Mouse (Mus musculus): Measurements from ENCODE around the gene Olfr323. TPM values are rescaled to one million over a fixed set of nuclear protein-coding genes. Genes with fewer than 3 reads are reported as not detected.

The Olfr323 gene
- polyA plus RNA-seq, 1 experiment from 2014 or later: not detected

DNA sequence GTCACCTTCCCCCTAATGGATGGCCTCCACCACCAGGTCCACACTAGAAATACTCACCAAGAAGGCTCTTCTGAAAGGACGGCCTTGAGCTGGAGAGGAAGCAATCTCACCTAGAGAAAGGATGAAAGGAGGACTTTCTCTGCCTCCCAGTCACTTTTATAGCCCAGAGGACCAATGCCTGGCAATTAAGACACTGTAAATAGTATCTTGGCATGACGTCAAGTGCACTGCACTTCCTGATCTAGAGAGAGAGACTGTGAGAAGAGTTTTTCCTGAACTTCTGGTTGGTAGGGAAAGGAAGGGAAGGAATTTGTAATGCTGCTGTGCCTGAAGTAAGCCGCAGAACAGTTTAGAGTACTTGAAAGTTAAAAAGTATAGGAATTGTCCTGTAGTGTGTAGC is 16.9 kb downstream of the Olfr323 start:
- H3K27ac ChIP-seq (ENCODE audit: low read depth, low read length): no peak overlapping the region
- H3K4me2 ChIP-seq: no peak overlapping the region
- H3K36me3 ChIP-seq (ENCODE audit: control insufficient read depth, insufficient read depth, low read length): no peaks in the 10 kb centered on the region
- H3K4me1 ChIP-seq (replicated peaks; ENCODE audit: control insufficient read depth, insufficient read depth, low read length): no peaks in the 10 kb centered on the region
- DNase-seq (ENCODE audit: low spot score) (no peak), ATAC-seq (replicated peaks; ENCODE audit: low FRiP score) (no peak)
- no peak overlapping the region for H3K4me3 ChIP-seq (ENCODE audit: low read depth, low read length)
- no peaks in the 10 kb centered on the region for H3K9me3 ChIP-seq (ENCODE audit: control insufficient read depth, low read length)
- WGBS: 67% methylated on average over 3 of the region's 3 CpGs
- no peaks in the 10 kb centered on the region for H3K27me3 ChIP-seq (replicated peaks; ENCODE audit: control insufficient read depth, insufficient read depth, low read length)
- no peak overlapping the region for H3K9ac ChIP-seq (ENCODE audit: low read depth, low read length)

DNA sequence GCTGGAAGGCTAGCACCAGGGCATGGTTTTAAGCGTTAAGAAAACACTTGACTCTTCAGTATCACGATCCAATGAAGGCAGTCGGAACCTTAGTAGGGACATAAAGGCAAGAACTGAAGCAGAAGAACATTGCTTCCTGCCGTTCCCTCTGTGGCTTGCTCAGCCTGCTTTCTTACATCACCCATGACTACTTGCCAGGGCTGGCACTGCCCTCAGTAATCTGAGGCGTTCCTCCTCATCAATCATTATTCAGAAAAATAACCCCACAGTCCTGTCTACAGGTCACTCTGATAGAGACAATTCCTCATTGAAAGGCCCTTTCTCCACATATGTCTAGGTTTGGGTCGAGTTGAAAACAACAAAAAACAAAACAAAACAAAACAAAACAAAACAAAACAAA is 23.3 kb downstream of the Olfr323 start:
- DNase-seq (ENCODE audit: low spot score) (no peak), ATAC-seq (replicated peaks; ENCODE audit: low FRiP score) (no peak)
- H3K9ac ChIP-seq (ENCODE audit: low read depth, low read length): no peak overlapping the region
- no peak overlapping the region for H3K27ac ChIP-seq (ENCODE audit: low read depth, low read length)
- 76% methylated on average over 6 of the region's 6 CpGs for WGBS
- H3K9me3 ChIP-seq (ENCODE audit: control insufficient read depth, low read length): no peaks in the 10 kb centered on the region
- H3K4me1 ChIP-seq (replicated peaks; ENCODE audit: control insufficient read depth, insufficient read depth, low read length): no peaks in the 10 kb centered on the region
- no peaks in the 10 kb centered on the region for H3K36me3 ChIP-seq (ENCODE audit: control insufficient read depth, insufficient read depth, low read length)
- H3K27me3 ChIP-seq (replicated peaks; ENCODE audit: control insufficient read depth, insufficient read depth, low read length): no peaks in the 10 kb centered on the region
- no peak overlapping the region for H3K4me3 ChIP-seq (ENCODE audit: low read depth, low read length)
- no peak overlapping the region for H3K4me2 ChIP-seq

DNA sequence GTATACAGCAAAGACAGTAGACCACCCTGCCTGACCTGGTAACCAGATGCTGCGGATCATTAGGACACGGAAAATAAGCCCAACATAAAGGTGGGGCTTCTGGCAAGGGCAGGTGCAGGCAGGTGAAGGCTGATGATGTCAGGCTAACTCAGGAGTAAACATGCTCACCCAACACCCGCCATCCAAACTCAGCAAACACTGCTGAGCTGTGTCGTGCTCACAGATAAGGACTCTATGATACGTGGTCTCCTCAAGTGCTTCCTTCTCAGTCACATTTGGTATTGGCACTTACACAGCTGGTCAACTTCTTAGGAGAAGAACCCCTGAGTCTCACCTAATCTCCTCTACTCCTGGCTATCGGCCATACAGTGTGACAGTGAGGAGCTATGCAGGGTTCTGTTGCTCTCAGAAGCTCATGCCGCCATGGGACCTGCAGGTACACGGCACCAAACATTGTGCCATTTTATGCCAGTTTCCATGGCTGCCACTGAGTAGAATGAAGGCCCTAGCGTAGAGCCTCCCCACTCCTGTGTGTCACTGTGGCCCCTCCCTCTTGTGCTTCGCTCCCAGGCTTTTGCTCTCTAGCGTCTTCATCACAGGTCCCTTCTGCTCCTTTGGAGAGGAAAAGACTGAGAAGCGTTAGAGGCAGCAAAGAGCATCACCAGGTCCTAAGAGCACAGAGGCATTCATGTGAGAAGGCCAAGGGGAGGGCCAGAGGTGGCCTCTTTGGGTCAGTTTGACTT is 24.0 kb downstream of the Olfr323 start:
- Histone ChIP-seq H3K27me3 (replicated peaks; ENCODE audit: control insufficient read depth, insufficient read depth, low read length) (no peaks in the 10 kb centered on the region), H3K36me3 (ENCODE audit: control insufficient read depth, insufficient read depth, low read length) (no peaks in the 10 kb centered on the region), H3K4me2 (no peak overlapping the region), H3K9me3 (ENCODE audit: control insufficient read depth, low read length) (no peaks in the 10 kb centered on the region), H3K9ac (ENCODE audit: low read depth, low read length) (no peak overlapping the region), H3K27ac (ENCODE audit: low read depth, low read length) (no peak overlapping the region), H3K4me3 (ENCODE audit: low read depth, low read length) (no peak overlapping the region), H3K4me1 (replicated peaks; ENCODE audit: control insufficient read depth, insufficient read depth, low read length) (no peaks in the 10 kb centered on the region)
- DNase-seq (ENCODE audit: low spot score): no peak
- WGBS: 73% methylated on average over 12 of the region's 12 CpGs
- no peak for ATAC-seq (replicated peaks; ENCODE audit: low FRiP score)

DNA sequence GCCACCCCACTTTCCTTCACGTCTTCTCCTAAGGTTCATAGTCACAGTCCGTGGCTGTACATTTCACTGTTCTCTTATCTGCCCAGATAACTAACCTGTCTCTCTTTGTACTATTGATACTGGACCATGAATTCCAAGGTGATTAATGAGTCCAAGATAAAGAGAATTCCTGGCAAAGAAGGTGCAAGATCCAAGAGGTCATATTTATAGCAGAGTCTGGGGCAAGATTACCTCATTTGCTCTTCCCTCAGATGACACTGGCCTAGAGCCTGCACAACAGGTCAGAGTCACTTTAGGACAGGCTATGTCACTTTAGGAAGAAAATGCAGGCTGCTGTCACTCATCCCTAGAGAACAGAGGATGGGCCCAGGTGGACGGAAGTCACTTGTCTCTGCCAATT is 25.1 kb downstream of the Olfr323 start:
- ATAC-seq (replicated peaks; ENCODE audit: low FRiP score) (no peak), DNase-seq (ENCODE audit: low spot score) (no peak)
- Histone ChIP-seq H3K9ac (ENCODE audit: low read depth, low read length) (no peak overlapping the region), H3K4me2 (no peak overlapping the region), H3K36me3 (ENCODE audit: control insufficient read depth, insufficient read depth, low read length) (no peaks in the 10 kb centered on the region), H3K4me3 (ENCODE audit: low read depth, low read length) (no peak overlapping the region), H3K27ac (ENCODE audit: low read depth, low read length) (no peak overlapping the region), H3K27me3 (replicated peaks; ENCODE audit: control insufficient read depth, insufficient read depth, low read length) (no peaks in the 10 kb centered on the region), H3K9me3 (ENCODE audit: control insufficient read depth, low read length) (no peaks in the 10 kb centered on the region), H3K4me1 (replicated peaks; ENCODE audit: control insufficient read depth, insufficient read depth, low read length) (no peaks in the 10 kb centered on the region)
- WGBS: 57% methylated on average over 3 of the region's 3 CpGs

DNA sequence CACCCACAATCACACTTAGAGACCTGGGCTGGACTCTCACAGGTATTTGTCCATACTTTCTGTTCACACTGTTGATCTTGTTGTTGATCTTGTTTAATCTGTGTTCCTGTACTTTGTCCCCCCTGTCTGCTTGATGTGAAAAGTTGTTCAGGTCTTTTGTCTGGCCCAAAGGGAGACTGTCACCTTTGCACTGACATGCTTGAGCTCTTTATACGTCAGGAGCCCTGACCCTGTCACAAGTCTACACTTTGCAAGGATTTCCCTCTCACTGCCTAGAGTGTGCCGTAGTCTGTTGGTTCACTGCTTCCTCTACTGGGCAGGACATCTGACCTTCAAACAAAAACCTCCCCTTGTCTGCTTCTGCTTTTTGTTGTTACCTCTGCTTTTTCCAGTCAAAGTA is 25.6 kb downstream of the Olfr323 start:
- H3K27me3 ChIP-seq (replicated peaks; ENCODE audit: control insufficient read depth, insufficient read depth, low read length): no peaks in the 10 kb centered on the region
- ATAC-seq (replicated peaks; ENCODE audit: low FRiP score) (no peak), DNase-seq (ENCODE audit: low spot score) (no peak)
- no peak overlapping the region for H3K4me3 ChIP-seq (ENCODE audit: low read depth, low read length)
- no peaks in the 10 kb centered on the region for H3K4me1 ChIP-seq (replicated peaks; ENCODE audit: control insufficient read depth, insufficient read depth, low read length)
- 47% methylated on average over 2 of the region's 2 CpGs for WGBS
- no peak overlapping the region for H3K27ac ChIP-seq (ENCODE audit: low read depth, low read length)
- H3K4me2 ChIP-seq: no peak overlapping the region
- no peaks in the 10 kb centered on the region for H3K36me3 ChIP-seq (ENCODE audit: control insufficient read depth, insufficient read depth, low read length)
- no peaks in the 10 kb centered on the region for H3K9me3 ChIP-seq (ENCODE audit: control insufficient read depth, low read length)
- H3K9ac ChIP-seq (ENCODE audit: low read depth, low read length): no peak overlapping the region

DNA sequence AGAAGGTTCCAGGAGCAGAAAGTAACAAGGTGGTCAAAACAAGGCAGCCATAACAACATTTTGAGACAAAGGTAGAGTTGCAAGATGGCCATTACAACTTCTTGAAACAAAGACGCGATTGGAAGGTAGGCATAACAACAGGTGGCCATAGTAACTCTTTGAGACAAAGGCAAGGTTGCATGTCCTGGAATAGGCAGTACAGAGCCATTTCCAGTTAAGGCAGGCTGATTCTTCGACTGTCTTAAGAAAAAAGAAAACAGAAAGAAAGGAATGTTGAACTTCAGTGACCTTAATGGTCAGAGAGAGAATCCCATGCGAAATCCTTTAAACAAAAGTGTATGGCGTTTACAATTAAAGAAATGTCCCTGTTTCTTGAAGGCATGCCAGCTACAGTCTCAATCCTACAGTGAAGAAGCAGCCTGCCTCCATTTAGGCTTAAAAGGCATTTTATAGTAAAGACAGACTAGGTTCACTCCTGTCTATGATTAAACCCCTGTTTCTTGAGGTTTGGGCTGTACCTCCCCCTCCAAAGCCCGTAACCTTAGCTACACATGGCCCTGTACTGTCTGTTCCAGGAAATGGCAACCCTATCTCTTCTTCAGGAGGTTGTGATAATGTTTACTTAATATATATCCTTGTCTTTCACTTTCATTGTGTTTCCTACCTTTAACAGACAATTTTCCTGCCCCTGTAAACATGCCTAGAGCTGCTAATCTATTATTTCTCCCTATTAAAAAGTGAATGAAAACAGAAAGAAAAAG is 27.3 kb downstream of the Olfr323 start:
- DNase-seq (ENCODE audit: low spot score) (no peak), ATAC-seq (replicated peaks; ENCODE audit: low FRiP score) (no peak; the same call in 1 of the 2 replicates)
- H3K27ac ChIP-seq (ENCODE audit: low read depth, low read length): no peak overlapping the region
- WGBS: 69% methylated on average over 6 of the region's 6 CpGs
- H3K4me3 ChIP-seq (ENCODE audit: low read depth, low read length): no peak overlapping the region
- no peaks in the 10 kb centered on the region for H3K27me3 ChIP-seq (replicated peaks; ENCODE audit: control insufficient read depth, insufficient read depth, low read length)
- no peak overlapping the region for H3K9ac ChIP-seq (ENCODE audit: low read depth, low read length)
- no peaks in the 10 kb centered on the region for H3K4me1 ChIP-seq (replicated peaks; ENCODE audit: control insufficient read depth, insufficient read depth, low read length)
- H3K4me2 ChIP-seq: no peak overlapping the region
- no peaks in the 10 kb centered on the region for H3K9me3 ChIP-seq (ENCODE audit: control insufficient read depth, low read length)
- no peaks in the 10 kb centered on the region for H3K36me3 ChIP-seq (ENCODE audit: control insufficient read depth, insufficient read depth, low read length)

DNA sequence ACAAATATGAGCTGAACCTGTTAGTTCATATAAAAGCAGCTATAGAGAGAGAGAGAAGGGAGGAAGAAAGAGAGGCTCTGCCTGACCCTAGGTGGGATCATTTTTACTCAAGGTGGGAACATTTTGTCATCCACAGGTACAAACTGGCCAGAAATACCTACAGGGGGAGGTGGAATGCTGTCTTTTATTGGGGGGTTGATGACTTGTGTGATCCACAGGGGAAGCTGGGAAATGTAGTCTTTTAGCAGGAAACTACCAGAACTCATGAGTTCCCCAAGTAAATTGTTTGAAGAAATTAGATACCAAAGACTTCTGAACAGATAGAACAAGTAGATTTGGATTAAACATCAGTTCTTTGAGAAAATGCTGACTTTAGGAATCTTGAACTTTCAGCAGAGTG is 28.2 kb downstream of the Olfr323 start:
- H3K9me3 ChIP-seq (ENCODE audit: control insufficient read depth, low read length): no peaks in the 10 kb centered on the region
- ATAC-seq (replicated peaks; ENCODE audit: low FRiP score) (no peak), DNase-seq (ENCODE audit: low spot score) (no peak)
- no peaks in the 10 kb centered on the region for H3K27me3 ChIP-seq (replicated peaks; ENCODE audit: control insufficient read depth, insufficient read depth, low read length)
- no peaks in the 10 kb centered on the region for H3K36me3 ChIP-seq (ENCODE audit: control insufficient read depth, insufficient read depth, low read length)
- H3K9ac ChIP-seq (ENCODE audit: low read depth, low read length): no peak overlapping the region
- H3K4me1 ChIP-seq (replicated peaks; ENCODE audit: control insufficient read depth, insufficient read depth, low read length): no peaks in the 10 kb centered on the region
- H3K4me3 ChIP-seq (ENCODE audit: low read depth, low read length): no peak overlapping the region
- no peak overlapping the region for H3K27ac ChIP-seq (ENCODE audit: low read depth, low read length)
- H3K4me2 ChIP-seq: no peak overlapping the region

DNA sequence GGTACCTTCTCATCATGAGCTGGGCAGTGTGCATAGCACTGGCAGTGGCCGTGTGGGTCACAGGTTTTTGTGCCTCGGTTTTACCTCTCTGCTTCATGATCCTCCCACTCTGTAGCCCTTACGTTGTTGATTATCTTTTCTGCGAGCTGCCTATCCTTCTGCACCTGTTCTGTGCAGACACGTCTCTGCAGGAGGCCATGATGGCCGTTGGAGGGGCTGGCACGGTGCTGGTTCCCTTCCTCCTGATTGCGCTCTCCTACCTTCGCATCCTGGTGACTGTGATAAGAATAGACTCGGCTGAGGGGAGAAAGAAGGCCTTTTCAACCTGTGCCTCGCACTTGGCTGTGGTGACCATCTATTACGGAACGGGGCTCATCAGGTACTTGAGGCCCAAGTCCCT is 32.5 kb downstream of the Olfr323 start:
- Histone ChIP-seq H3K4me1 (replicated peaks; ENCODE audit: control insufficient read depth, insufficient read depth, low read length) (no peaks in the 10 kb centered on the region), H3K36me3 (ENCODE audit: control insufficient read depth, insufficient read depth, low read length) (no peaks in the 10 kb centered on the region), H3K4me3 (ENCODE audit: low read depth, low read length) (no peak overlapping the region), H3K9ac (ENCODE audit: low read depth, low read length) (no peak overlapping the region), H3K9me3 (ENCODE audit: control insufficient read depth, low read length) (no peaks in the 10 kb centered on the region), H3K27me3 (replicated peaks; ENCODE audit: control insufficient read depth, insufficient read depth, low read length) (no peaks in the 10 kb centered on the region), H3K4me2 (no peak overlapping the region), H3K27ac (ENCODE audit: low read depth, low read length) (no peak overlapping the region)
- ATAC-seq (replicated peaks; ENCODE audit: low FRiP score): no peak
- DNase-seq (ENCODE audit: low spot score): no peak
- 73% methylated on average over 13 of the region's 13 CpGs for WGBS

DNA sequence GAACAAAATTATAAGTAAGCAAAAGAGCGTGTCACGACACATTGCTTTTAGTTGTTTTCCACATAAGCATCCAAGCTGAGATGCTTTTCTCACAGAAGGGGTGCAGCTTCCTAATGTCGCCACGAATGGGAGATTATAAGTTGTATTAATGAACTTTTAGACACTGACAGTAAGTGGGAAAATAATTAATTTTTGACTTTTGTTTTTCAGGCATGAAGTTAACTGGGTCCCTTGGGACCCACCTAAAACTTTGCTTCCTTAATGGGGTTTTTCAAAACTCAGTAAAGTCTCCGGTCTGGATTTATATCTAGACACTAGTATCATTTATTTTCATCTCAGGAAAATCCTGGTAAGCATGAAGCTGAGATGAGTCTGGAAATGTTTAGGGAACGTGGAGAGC is 35.5 kb downstream of the Olfr323 start, which contains the start of gene Olfr324:
Gene Olfr324, plus strand, starts transcription at position 301 of the 400 bp plus-strand sequence.
- Histone ChIP-seq H3K9me3 (ENCODE audit: control insufficient read depth, low read length) (no peaks in the 10 kb centered on the region), H3K27me3 (replicated peaks; ENCODE audit: control insufficient read depth, insufficient read depth, low read length) (no peaks in the 10 kb centered on the region), H3K36me3 (ENCODE audit: control insufficient read depth, insufficient read depth, low read length) (no peaks in the 10 kb centered on the region), H3K4me2 (no peak within 1 kb of the TSS), H3K4me3 (ENCODE audit: low read depth, low read length) (no peak within 1 kb of the TSS), H3K4me1 (replicated peaks; ENCODE audit: control insufficient read depth, insufficient read depth, low read length) (no peaks in the 10 kb centered on the region), H3K9ac (ENCODE audit: low read depth, low read length) (no peak within 1 kb of the TSS), H3K27ac (ENCODE audit: low read depth, low read length) (no peak within 1 kb of the TSS)
- 77% methylated on average over 6 of the region's 6 CpGs for WGBS
- ATAC-seq (replicated peaks; ENCODE audit: low FRiP score): no peak
- DNase-seq (ENCODE audit: low spot score): no peak
